Mouse (Mus musculus) C2C12 (cell line): Measurements from ENCODE around the gene Mapre3.

Source experiments
- CEBPB ChIP-seq: IDR thresholded peaks from one replicate; pipeline ENCODE4 v1.6.1; 2011; ENCODE audit warnings: low read depth, mild to moderate bottlenecking, control low read depth, moderate library complexity
- CTCF ChIP-seq: IDR thresholded peaks from one replicate; pipeline ENCODE4 v1.5.1; 2011; ENCODE audit not compliant: control insufficient read depth, insufficient read depth, insufficient read length
- FOSL1 ChIP-seq: IDR thresholded peaks from one replicate; pipeline ENCODE4 v1.8.0; 2011; ENCODE audit warnings: mild to moderate bottlenecking, low read length; ENCODE audit not compliant: poor library complexity, insufficient read depth, severe bottlenecking
- MAX ChIP-seq: IDR thresholded peaks from one replicate; pipeline ENCODE4 v1.6.1; 2011; ENCODE audit warnings: mild to moderate bottlenecking, control low read depth
- MYOD1 ChIP-seq: IDR thresholded peaks from one replicate; pipeline ENCODE4 v1.6.1; 2011; ENCODE audit warnings: low read depth; ENCODE audit not compliant: control insufficient read depth, insufficient read length
- USF1 ChIP-seq: IDR thresholded peaks from one replicate; pipeline ENCODE4 v1.6.1; 2011; ENCODE audit warnings: low read depth, mild to moderate bottlenecking, control low read depth, moderate library complexity

DNA sequence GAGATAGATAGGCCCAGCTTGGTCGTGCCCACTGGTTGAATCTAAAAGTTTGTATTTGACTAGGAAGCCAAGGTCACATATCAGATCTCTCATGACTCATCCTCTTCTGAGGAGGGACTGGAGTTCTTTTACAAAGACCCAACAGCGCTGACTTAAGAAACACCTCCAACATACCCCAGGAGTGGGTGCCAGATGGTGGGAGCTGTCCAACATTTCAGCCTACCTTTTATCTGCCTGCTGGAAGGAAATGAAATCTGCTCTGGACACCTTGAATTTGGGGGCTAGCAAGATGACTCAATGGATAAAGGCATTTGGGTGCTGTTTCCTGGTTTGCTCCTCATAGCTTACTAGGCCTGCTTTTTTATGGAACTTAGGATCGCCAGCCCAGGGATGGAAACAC lies 27.5 kb downstream of the Mapre3 start:
- TF ChIP-seq CTCF = no peak
- no peak for TF ChIP-seq MYOD1
- no peak for TF ChIP-seq FOSL1
- TF ChIP-seq CEBPB = no peak
- no peak for TF ChIP-seq MAX
- TF ChIP-seq USF1 = no peak
